Mouse (Mus musculus) left cerebral cortex, postnatal 4 days (tissue): ENCODE measurements around the gene Rab12. TPM values are rescaled to one million over a fixed set of nuclear protein-coding genes. Genes with fewer than 3 reads are reported as not detected.

Source experiments
- DNase-seq: peaks from one replicate; pipeline ENCODE4 v3.0.0-alpha.2; 2022
- intact Hi-C: fragments of 180-260 bp; cut with DNase I; formaldehyde crosslinking; loops from one replicate; pipeline ENCODE4 v1.15.1; 2025
- total RNA-seq, 2 experiments: library from RNA; stranded (reverse); gene quantifications; 2 replicates each; pipeline ENCODE4 v1.2.3; 2021

The Rab12 gene
- total RNA-seq, 2 experiments from 2014 or later: 154 to 159 TPM

DNA sequence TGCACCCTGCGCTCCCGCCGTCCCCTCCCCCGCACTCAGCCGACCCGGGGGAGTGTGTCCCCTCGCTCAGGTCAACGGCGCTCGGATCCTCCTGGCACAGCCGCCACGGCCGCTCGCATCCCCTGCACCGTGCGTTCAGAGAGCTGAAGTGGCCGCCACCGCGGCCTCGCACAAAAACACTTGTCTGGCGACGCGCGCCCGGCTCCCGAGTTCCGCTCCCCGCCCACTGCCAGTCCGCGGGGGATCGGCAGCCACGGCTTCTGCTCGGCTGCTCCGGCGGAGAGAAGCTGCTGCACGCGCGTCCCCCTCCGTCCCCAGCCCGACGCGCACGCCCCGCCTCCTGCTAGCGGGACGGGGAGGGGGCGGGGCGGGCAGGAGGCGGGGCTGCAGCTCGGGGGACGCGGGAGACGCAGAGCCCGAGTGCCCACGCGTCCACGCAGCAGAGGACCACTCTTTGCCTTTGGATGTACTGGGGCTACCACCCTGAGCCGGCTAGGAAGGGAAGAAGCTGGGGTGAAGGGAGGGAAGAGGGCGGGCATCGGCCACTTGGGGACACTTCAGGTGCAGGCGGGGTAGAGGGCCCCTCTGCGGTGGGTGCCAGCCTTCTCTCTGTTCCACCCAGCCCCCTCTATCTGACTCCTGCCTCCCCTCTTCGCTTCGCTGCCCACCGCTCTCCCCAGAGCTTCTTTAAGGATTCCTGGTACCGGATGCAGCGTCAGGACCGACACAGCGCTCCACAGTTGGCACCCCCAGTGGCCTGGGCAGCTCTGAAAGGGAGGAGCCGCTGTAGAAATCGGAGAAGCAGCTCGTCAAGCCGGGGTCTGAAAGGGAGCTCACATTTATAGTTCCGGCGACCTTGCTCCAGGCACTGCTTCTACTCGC is 69.8 kb downstream of the Rab12 start, which contains the start of gene Mtcl1:
TSS of gene Mtcl1 (minus strand) at position 291 of the 882 bp plus-strand sequence.
- peak; percentile 92 for DNase-seq

DNA sequence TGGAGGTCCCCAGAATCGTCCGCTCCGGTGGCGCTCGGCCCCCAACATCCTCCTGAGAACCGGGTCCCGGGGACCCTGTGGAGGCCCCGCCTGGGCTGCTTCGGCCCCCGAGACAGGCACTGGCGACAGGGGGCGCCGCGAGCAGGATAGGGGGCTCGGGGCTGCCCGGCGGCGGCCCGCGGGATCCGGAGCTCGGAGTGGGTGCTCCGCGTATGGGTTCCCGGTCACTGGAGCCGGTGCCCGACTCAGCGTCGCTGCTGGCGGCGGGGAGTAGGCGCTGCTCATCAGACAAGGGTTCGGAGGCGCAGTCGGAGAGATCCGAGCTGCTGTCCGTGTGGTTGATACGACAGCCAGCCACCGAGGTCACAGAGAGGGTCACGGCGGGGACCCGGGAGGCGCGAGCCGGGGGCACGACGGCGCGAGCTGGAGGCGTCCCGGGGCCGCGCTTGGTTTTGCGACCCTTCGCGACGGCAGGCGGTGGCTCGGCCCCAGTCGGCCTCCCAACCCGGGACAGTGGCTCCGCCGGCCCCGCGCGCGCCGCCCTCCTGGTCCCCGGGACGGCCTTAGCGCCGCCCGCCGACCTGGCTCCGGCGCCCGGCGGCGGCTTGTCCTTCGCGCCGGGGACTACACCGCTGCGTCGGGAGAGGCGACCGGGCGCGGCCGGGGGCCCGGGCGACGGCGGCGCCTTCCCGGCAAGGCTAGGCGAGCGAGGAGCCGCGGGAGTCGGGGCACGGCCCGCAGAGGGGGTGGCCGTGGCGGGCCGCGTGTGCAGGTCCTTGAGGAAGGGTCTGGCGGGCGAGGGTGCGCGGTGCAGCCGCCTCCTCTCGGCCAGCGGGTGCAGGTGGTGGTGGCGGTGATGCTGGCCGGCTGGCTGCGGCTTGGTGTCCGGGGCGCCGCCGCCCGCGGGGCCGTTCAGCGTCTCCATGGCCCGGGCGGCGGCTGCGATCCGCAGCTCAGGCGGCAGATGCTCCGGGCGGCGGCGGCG is 70.8 kb downstream of the Rab12 start:
- peak; percentile 67 for DNase-seq
- intact Hi-C loops: loop anchor here (5.0 kb wide), 1 partner anchor 91 kb away; no protein-coding TSS in a partner anchor

More for the DNA sequence above, 69.8 kb downstream of the Rab12 start, which contains the start of gene Mtcl1:
- intact Hi-C loops: loop anchor here (5.0 kb wide), 2 partner anchors 92 to 212 kb away; no protein-coding TSS in a partner anchor

DNA sequence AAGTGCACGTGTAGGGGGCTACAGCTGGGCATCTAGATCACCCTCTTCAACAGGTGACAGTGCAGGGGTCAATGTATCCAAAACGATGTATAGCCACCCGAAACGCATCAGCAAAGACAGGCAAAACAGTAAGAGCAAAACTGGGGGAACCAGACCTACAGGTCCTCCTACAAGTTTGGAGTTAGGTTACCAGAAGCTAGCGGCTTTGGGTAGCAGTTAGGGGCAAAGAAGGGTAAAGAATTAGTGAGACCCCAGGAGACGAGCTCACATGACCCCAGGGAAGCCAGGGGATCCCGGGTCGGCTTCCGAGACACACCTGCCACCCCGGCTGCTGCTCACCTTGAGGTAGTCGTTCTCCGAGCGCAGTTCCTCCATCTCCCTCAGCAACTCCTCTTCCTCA is 71.6 kb downstream of the Rab12 start:
- no peak for DNase-seq
- intact Hi-C loops: loop anchor here (5.0 kb wide), 1 partner anchor 91 kb away; no protein-coding TSS in a partner anchor

DNA sequence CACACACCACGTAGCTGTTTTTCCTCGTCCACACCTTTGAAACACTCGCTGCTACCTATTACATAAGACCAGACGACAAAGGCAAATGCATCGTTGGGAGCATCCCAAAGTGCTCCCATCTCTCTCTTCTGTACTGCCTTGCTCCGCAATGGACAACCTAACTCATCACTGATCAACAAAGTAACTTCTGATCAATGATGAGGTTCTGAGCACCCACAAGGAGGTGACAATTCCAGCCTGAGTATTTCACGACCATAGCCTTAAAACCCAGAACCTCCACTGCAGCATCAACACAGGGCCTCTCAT is 72.6 kb downstream of the Rab12 start:
- DNase-seq: no peak

DNA sequence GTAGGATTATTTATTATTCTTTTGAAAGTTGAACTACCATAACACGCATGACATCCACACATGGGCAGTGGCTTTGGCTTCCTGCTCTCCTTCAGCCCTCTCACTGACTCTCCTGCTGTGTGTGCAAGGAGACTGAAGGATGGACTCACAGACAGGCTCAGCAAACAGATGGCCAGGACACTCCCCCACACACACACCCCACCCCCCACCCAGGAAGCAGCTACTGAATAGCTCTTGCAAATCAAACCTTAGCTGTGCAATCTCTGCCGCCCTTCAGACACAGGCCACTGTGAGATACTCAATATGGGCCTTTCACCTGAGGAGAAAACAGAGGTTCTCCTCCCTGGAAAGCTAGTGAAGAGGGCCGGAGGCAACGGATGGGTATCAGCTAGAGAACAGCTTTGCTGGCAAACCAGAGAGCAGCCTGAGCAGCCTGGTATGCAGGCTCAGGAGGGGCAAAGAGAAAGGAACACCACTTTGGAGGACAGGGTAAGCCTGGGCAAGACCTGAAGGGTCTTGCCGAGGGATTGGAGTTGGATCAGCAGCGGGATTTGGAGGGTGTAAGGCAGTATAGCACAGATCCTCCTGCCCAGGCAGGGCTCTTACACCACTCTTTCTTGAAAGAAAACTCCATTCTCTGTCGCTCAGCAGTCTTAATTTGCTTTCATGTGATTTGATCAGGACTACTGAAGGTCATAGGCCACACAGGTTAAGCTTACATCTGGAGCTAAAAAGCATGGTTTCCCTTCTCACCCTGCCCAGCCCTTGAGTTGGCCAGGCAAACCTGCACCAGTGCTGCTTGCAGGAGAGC is 73.1 kb downstream of the Rab12 start:
- intact Hi-C loops: loop anchor here (5.0 kb wide), 1 partner anchor 89 kb away; no protein-coding TSS in a partner anchor
- no peak for DNase-seq

More for the DNA sequence above, 72.6 kb downstream of the Rab12 start:
- intact Hi-C loops: loop anchor here (5.0 kb wide), 1 partner anchor 90 kb away; no protein-coding TSS in a partner anchor

Other genes with a start within 250 kb of the Rab12 start
- gene Mtcl1, start 70.0 kb downstream of the Rab12 start, total RNA-seq: 10 to 100 TPM; 70.8 to 75.9 TPM
- not detected for gene Themis3, start 74.9 kb upstream of the Rab12 start, total RNA-seq